Mouse (Mus musculus) ES-E14 (cell line): ENCODE results near the gene Trmo. TPM values are rescaled to one million over a fixed set of nuclear protein-coding genes. Genes with fewer than 3 reads are reported as not detected.

Experiments
- DNase-seq: peaks from one replicate; pipeline ENCODE4 v3.0.0-alpha.2; 2013; ENCODE audit warnings: low read depth, low spot score
- H3K27ac ChIP-seq: 2 replicates; pipeline ENCODE4 v1.5.1; 2012; ENCODE audit warnings: low read depth, mild to moderate bottlenecking, low read length, moderate library complexity, mixed read lengths; ENCODE audit not compliant: poor library complexity, insufficient read depth, severe bottlenecking
- H3K36me3 ChIP-seq: 2 replicates; pipeline ENCODE4 v1.6.1; 2012; ENCODE audit warnings: mild to moderate bottlenecking, low read length, moderate library complexity, mixed read lengths; ENCODE audit not compliant: control insufficient read depth, poor library complexity, insufficient read depth, severe bottlenecking
- H3K4me1 ChIP-seq, 2 experiments: fragments of 150-350 bp in 1 of 2; sonication (generic) in 1 of 2; 2 replicates each; pipeline ENCODE4 v1.6.1; 2012; ENCODE audit warnings: low read length in 2 of 2, mild to moderate bottlenecking in 1 of 2, mixed read lengths in 1 of 2; ENCODE audit not compliant: control insufficient read depth in 2 of 2, insufficient read depth in 2 of 2, poor library complexity in 1 of 2
- H3K4me3 ChIP-seq, 2 experiments: fragments of 150-350 bp in 1 of 2; sonication (generic) in 1 of 2; 2 replicates each; pipeline ENCODE4 v1.5.1; 2012; ENCODE audit warnings: low read length in 2 of 2, low read depth in 1 of 2, mild to moderate bottlenecking in 1 of 2, mixed read lengths in 1 of 2; ENCODE audit not compliant: insufficient read depth in 1 of 2, poor library complexity in 1 of 2, severe bottlenecking in 1 of 2
- H3K9ac ChIP-seq: 2 replicates; pipeline ENCODE4 v1.6.1; 2012; ENCODE audit warnings: low read depth, mild to moderate bottlenecking, low read length, mixed read lengths; ENCODE audit not compliant: poor library complexity, insufficient read depth, severe bottlenecking
- H3K9me3 ChIP-seq: fragments of 150-350 bp; sonication (generic); 2 replicates; pipeline ENCODE4 v1.6.1; 2012; ENCODE audit warnings: low read depth, mild to moderate bottlenecking, low read length; ENCODE audit not compliant: control insufficient read depth, insufficient read depth
- CHD2 ChIP-seq: IDR thresholded peaks from 2 replicates; pipeline ENCODE4 v1.6.1; 2014; ENCODE audit warnings: mild to moderate bottlenecking, low read depth, low read length, inconsistent platforms
- HCFC1 ChIP-seq: IDR thresholded peaks from 2 replicates; pipeline ENCODE4 v1.6.1; 2012; ENCODE audit warnings: low read length, inconsistent platforms, borderline replicate concordance; ENCODE audit not compliant: insufficient read depth
- MAFK ChIP-seq: IDR thresholded peaks from 2 replicates; pipeline ENCODE4 v1.6.1; 2014; ENCODE audit warnings: mild to moderate bottlenecking, low read depth, low read length, inconsistent platforms; ENCODE audit not compliant: insufficient read depth
- ZC3H11A ChIP-seq: IDR thresholded peaks from 2 replicates; pipeline ENCODE4 v1.6.1; 2012; ENCODE audit warnings: low read depth, mild to moderate bottlenecking, inconsistent platforms, low read length, borderline replicate concordance
- ZNF384 ChIP-seq: IDR thresholded peaks from 2 replicates; pipeline ENCODE4 v1.6.1; 2012; ENCODE audit warnings: low read depth, low read length, inconsistent platforms
- in situ Hi-C, 2 experiments: fragments of 600-800 bp; cut with MboI; formaldehyde crosslinking; loops; one replicate each; pipeline ENCODE4 v1.15.1; 2025; ENCODE audit warnings: low sequenced_read_pairs in 2 of 2, inconsistent platforms in 1 of 2; ENCODE audit not compliant: unreplicated experiment in 2 of 2
- total RNA-seq: library from RNA; depleted of rRNA; stranded (reverse); fragments of 300-350 nt; gene quantifications from 2 replicates; pipeline ENCODE4 v1.2.3, GENCODE M21; 2012; rRNA removed

The Trmo gene
- total RNA-seq, 1 experiment: 18.8 TPM

DNA sequence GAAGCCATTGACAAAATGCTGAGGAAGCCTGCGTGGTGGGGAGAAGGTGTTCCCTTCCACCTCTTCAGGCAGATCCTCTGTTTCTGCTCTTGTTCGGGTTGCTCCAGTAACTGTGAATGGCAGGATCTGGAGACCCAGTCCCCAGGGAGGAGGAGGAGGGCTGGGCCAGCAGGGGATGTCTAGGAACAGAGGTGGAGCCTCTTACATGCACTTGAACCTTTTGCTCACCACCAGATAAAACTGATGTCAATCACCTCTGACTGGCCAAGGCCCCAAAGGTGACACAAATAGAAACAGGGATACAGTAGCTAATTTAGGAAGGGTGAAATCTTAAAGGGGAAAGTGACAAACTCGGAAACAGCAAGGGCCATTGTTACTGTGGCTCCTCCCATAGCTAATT is 51.2 kb downstream of the Trmo start:
- Histone ChIP-seq H3K27ac (no peak overlapping the region), H3K9me3 (no peaks in the 10 kb centered on the region), H3K9ac (no peak overlapping the region), H3K36me3 (no peaks in the 10 kb centered on the region), H3K4me1 (peaks cover 0 to 3% of the 10 kb centered on the region in 2 experiments; a peak in 1 of 4 replicates), H3K4me3 (no peak overlapping the region)
- no peak for DNase-seq
- in situ Hi-C loops: loop anchor here in 1 of 2 experiments (25.0 kb wide), 1 partner anchor 1699 kb away; the partner anchor contains the start of gene Nr4a3
- TF ChIP-seq ZNF384 (no peak), ZC3H11A (no peak), MAFK (no peak), HCFC1 (no peak), CHD2 (no peak)

DNA sequence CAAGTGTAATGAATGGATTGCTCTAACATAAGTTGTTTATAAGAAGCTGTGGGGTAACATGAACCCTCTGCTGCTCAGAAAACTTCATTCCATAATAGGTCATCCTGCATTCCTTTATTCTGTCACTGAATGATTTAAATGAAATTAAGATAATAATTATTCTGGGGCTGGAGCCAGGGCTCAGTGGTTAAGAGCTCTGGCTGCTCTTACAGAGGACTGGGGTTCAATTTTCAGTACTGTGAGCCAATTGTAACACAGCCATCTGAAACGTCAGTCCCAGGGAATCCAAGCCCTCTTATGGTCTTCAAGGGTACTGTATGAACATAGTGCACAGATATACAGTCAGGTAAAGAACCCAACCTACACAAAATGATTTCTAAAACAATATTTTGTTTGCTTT is 53.4 kb downstream of the Trmo start:
- Histone ChIP-seq H3K36me3 (no peaks in the 10 kb centered on the region), H3K4me1 (no peaks in the 10 kb centered on the region), H3K9me3 (no peaks in the 10 kb centered on the region), H3K9ac (no peak overlapping the region), H3K4me3 (no peak overlapping the region), H3K27ac (no peak overlapping the region)
- DNase-seq: no peak
- TF ChIP-seq MAFK: no peak
- in situ Hi-C loops: loop anchor here in 1 of 2 experiments (25.0 kb wide), 1 partner anchor 1701 kb away; the partner anchor contains the start of gene Nr4a3

DNA sequence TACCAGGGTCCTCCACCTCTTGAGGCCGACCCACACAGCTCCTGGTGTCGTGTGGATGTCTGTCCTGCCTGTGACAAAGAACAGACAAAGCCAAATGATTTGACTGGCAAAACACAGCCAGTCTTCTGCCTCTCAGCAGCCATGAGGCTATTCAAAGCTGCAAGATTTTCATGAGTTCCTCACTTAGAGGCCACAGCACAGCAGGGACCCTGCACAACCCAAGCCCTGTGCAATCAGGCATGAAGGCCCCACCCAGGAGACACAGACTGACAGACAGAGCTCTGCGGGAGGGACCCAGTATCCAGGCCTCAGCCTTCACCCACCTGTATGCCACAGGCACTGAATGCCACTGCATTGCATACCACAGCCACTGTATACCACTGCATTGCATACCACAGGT is 60.3 kb downstream of the Trmo start:
- H3K4me3 ChIP-seq: no peak overlapping the region
- TF ChIP-seq ZC3H11A (no peak), HCFC1 (no peak), CHD2 (no peak), ZNF384 (no peak), MAFK (no peak)
- in situ Hi-C loops: loop anchor here in 1 of 2 experiments (25.0 kb wide), 1 partner anchor 1708 kb away; the partner anchor contains the start of gene Nr4a3
- peaks cover 0 to 2% of the 10 kb centered on the region in 2 experiments; a peak in 1 of 4 replicates for H3K4me1 ChIP-seq
- H3K27ac ChIP-seq: no peak overlapping the region
- no peaks in the 10 kb centered on the region for H3K36me3 ChIP-seq
- no peaks in the 10 kb centered on the region for H3K9me3 ChIP-seq
- no peak overlapping the region for H3K9ac ChIP-seq
- no peak for DNase-seq

Other genes with a start within 250 kb of the Trmo start
- 10.5 and 11.7 TPM in 2 replicates for gene Xpa, start 193.1 kb downstream of the Trmo start, total RNA-seq
- 0.21 and 0.22 TPM in 2 replicates for gene Foxe1, start 45.8 kb downstream of the Trmo start, total RNA-seq
- gene Hemgn, start 24.1 kb upstream of the Trmo start, total RNA-seq: not detected in 2 replicates
- 43.5 and 49.5 TPM in 2 replicates for gene Anp32b, start 61.5 kb upstream of the Trmo start, total RNA-seq
- 56.4 and 75.4 TPM in 2 replicates for gene Nans, start 99.8 kb upstream of the Trmo start, total RNA-seq
- gene Trim14, start 146.7 kb upstream of the Trmo start, total RNA-seq: 0.58 and 1.2 TPM in 2 replicates
- gene Coro2a, start 212.8 kb upstream of the Trmo start, total RNA-seq: 1.6 and 2.5 TPM in 2 replicates